Mouse (Mus musculus) kidney, postnatal 4 days (tissue): Measurements from ENCODE around the gene Akip1.
A peak's percentile ranks its signal among the peaks of the same experiment; 100 is the strongest.

Experiments used
- DNase-seq, 2 experiments: peaks; one replicate each; pipeline ENCODE4 v3.0.0; 2021; ENCODE audit warnings: mixed read lengths in 2 of 2

The Akip1 gene

GRCm38 (mm10) chr7:109703190-109704015, at the start of gene Akip1, which contains the start of gene St5:
TSS of gene Akip1 (plus strand) at chr7:109703690.
TSS of gene St5 (minus strand) at chr7:109703605.
- peak; percentile 99 for DNase-seq

- DNase-seq, result no peak
Measured at GRCm38 (mm10) chr7:109654871-109655270, 48.6 kb upstream of the Akip1 start.

- DNase-seq, result no peak
Measured at GRCm38 (mm10) chr7:109657884-109658283, 45.6 kb upstream of the Akip1 start.

GRCm38 (mm10) chr7:109659278-109659677, 44.2 kb upstream of the Akip1 start:
- DNase-seq, result no peak

GRCm38 (mm10) chr7:109662626-109663025, 40.9 kb upstream of the Akip1 start:
- no peak for DNase-seq

GRCm38 (mm10) chr7:109666664-109667063, 36.8 kb upstream of the Akip1 start:
- no peak for DNase-seq

- peak in 1 of 2 experiments; percentile 16 for DNase-seq
Measured at GRCm38 (mm10) chr7:109669426-109670170, 33.9 kb upstream of the Akip1 start.

- DNase-seq, result peak; percentile 85 to 91
Measured at GRCm38 (mm10) chr7:109671581-109672471, 31.7 kb upstream of the Akip1 start.

- DNase-seq, result no peak
Measured at GRCm38 (mm10) chr7:109674944-109675628, 28.4 kb upstream of the Akip1 start.

GRCm38 (mm10) chr7:109680284-109680683, 23.2 kb upstream of the Akip1 start:
- no peak for DNase-seq

- no peak for DNase-seq
Measured at GRCm38 (mm10) chr7:109680879-109681278, 22.6 kb upstream of the Akip1 start.

GRCm38 (mm10) chr7:109686585-109687128, 16.8 kb upstream of the Akip1 start:
- DNase-seq, result no peak

- peak in 1 of 2 experiments; percentile 15 for DNase-seq
Measured at GRCm38 (mm10) chr7:109690101-109690500, 13.4 kb upstream of the Akip1 start.

GRCm38 (mm10) chr7:109690961-109691360, 12.5 kb upstream of the Akip1 start:
- peak; percentile 46 to 53 for DNase-seq

GRCm38 (mm10) chr7:109694576-109695338, 8.7 kb upstream of the Akip1 start:
- no peak for DNase-seq

GRCm38 (mm10) chr7:109695339-109695726, 8.2 kb upstream of the Akip1 start:
- no peak for DNase-seq

- no peak for DNase-seq
Measured at GRCm38 (mm10) chr7:109700213-109700612, 3.3 kb upstream of the Akip1 start.

- DNase-seq, result no peak
Measured at GRCm38 (mm10) chr7:109702721-109703120, 769 bp upstream of the Akip1 start.

GRCm38 (mm10) chr7:109704016-109704377, 507 bp downstream of the Akip1 start:
- no peak for DNase-seq

GRCm38 (mm10) chr7:109704461-109704860, 971 bp downstream of the Akip1 start:
- no peak for DNase-seq
